Mouse (Mus musculus) spleen, adult 2 months (tissue): ENCODE results near the gene Dnajc13.

Experiments
- CTCF ChIP-seq: fragments of 200-500 bp; IDR thresholded peaks from 2 replicates; pipeline ENCODE4 v1.5.1; 2011; ENCODE audit warnings: mild to moderate bottlenecking, inconsistent platforms; ENCODE audit not compliant: insufficient read depth, insufficient read length, insufficient replicate concordance; ENCODE audit errors: extremely low read depth
- POLR2A ChIP-seq: fragments of 200-500 bp; IDR thresholded peaks from 2 replicates; pipeline ENCODE4 v1.6.1; 2011; ENCODE audit warnings: low read depth, low read length, inconsistent platforms

- no peak for TF ChIP-seq CTCF
- TF ChIP-seq POLR2A = no peak
Measured at GRCm38 (mm10) chr9:104180046-104180445, 82.7 kb downstream of the Dnajc13 start.
